Mouse (Mus musculus) megakaryocyte, embryonic 14.5 days (primary cell): ENCODE results near the gene Socs2.

Source experiments
- FLI1 ChIP-seq: IDR thresholded peaks from 2 replicates; pipeline ENCODE4 v1.6.1; 2012; ENCODE audit warnings: low read length, inconsistent platforms, mixed read lengths
- GATA1 ChIP-seq: IDR thresholded peaks from 3 replicates; pipeline ENCODE4 v1.6.1; 2012; ENCODE audit warnings: mixed read lengths, low read length, inconsistent platforms, borderline replicate concordance

GRCm38 (mm10) chr10:95411139-95411538 is 5.8 kb downstream of the Socs2 start:
- TF ChIP-seq GATA1 (no peak), FLI1 (no peak)
